Mouse (Mus musculus) G1E-ER4 (cell line): Measurements from ENCODE around the gene Ccdc137. TPM values are rescaled to one million over a fixed set of nuclear protein-coding genes. Genes with fewer than 3 reads are reported as not detected.

ENCODE experiments used
- GATA1 ChIP-seq: IDR thresholded peaks from one replicate; pipeline ENCODE4 v1.8.0; 2012; ENCODE audit warnings: low read length, inconsistent platforms
- polyA plus RNA-seq: library from polyadenylated mRNA; stranded (reverse); fragments of >175 nt; gene quantifications from 2 replicates; pipeline ENCODE4 v1.2.3, GENCODE M21; 2012

Ccdc137 gene
- polyA plus RNA-seq, 1 experiment: 76.0 TPM

DNA sequence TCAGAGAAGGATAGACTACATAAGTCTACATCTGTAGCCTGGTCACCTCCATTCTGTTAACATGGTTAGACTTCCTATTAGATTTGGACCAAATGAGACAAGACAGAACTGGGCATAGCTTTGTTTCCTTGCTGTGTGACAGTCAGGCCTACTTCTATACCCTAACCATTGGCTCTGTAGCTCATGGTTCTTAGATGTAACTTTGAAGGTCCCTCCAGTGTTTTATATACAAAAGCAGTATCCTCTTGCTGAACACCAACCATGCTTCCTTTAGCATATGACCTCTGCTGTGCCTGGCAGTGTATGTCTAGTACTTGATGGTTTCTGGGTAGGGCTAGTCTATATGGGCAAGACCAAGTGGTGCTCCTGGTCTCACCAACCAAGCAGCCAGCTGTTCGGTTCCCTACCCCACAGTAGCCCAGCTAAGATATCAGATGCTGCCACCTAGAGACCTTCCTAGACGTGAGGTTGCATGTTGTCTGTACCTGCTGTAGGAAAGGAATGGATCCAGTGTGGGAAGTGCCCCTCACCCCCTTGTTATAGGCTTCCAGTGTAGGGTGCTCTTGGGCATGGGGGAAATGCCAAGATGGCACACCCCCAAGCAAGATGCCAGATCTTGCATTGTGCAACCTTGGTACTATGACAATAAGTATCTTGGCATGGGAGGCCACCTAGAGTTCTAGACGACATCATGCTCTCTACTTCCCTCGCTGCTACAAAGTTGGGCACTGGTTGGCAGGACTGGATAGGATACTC is 32.6 kb downstream of the Ccdc137 start:
- TF ChIP-seq GATA1: no peak

DNA sequence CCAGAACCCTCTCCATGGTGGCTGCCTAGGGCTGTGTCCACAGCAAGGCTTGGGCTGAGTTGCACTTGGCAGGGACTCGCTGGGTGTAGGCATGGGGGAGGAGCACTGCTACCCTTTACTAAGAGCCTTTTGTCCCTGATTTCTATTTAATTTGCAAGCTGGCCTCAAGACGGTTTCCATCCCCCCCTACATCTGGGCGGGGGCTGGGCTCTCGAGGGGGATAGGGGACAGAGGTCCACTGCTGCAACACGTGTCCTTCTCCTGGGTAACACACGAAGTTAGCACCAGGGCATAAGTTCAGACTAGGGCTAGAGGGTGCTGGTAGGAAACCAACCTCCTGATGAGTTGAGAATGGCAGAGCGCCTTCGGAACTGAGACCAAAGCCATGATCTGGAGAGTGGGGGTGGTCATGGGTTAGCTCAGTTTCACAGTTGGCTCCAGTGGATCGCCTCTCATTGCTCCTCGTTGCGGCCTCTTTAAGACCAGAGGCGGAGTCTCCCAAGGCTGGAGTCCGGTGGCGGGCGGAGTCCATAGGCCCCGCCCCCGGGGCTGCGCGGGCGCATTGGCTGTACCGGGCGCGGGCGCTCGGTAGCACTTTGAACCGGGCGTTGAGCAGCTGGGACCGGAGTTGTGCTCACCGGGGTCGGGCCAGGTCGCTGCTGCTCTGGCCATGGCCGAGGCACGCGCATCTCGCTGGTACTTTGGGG is 33.6 kb downstream of the Ccdc137 start, which contains the start of gene Slc25a10:
TSS of gene Slc25a10 (plus strand) at position 524 of the 707 bp plus-strand sequence.
- TF ChIP-seq GATA1: no peak

DNA sequence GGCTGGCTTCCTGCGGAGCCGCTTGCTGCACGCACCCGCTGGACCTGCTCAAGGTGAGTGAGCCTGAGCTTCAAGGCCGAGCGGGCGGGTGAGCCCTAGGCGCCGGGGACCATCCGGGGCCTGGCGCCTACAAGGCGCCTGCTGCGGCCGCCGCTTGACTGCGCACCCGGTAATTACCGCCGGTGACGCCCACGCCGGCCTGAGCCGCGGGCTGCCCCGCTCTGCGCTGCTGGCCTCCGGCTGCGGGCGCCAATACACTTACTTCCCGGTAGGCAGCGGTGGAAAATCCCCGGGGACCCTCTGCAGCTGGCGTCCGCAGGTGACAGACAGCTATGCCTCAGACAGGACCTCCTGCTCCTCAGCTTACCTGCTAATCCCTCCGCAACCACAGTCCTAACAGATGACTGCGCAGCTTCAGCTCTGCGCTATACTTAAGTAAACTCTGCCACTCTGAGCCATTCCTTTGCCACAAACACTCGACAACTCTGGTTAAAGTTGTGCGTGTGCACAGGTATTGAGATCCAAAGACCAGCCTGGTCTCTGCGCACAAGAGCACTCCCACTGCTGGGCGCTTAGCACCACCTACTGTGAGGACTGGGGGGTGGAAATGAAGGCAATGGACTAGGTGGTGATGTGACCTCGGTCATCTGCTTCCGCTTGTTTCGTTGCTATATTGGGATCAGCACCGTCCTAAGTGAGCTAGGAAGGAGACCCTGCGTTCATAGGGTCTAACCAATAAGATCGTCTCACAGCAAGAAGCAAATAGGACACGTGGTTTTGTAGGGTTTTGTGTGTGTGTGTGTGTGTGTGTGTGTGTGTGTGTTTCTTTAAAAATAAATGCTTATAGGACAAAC is 34.3 kb downstream of the Ccdc137 start:
- TF ChIP-seq GATA1: no peak

DNA sequence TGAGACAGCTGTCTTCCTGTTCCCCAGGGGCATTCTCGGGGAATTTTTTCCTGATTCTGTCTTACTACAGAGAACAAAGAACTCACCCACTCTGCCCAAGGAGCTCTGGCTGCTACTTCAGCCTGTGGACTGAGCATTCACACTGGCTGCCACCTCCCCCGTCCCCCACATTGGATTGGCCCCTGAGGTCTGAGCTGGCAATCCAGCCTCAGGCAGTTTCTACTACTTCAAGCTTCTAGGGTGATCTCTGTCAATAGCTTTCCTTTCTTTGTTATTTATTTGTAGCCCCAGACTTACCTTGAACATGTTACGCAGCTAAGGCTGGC is 34.9 kb downstream of the Ccdc137 start:
- TF ChIP-seq GATA1: no peak

DNA sequence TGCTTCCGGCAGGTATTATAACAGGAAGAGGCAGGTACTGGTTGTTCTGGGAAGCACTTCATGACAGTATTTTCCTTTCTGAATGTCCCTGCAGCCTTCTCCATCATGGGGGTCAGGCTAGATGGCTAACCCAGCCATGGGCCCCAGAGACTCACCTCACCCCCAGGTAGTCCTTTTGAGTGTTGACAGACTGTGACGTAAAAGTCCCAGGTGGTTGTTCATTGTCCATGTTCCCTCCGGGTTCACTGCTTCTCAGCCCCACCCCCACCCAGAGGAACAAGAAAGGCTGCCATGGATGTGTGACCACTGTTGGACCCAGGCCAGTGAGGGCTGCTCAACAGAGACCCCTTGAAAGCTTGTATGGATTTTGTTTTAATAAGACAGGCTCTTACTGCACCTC is 35.4 kb downstream of the Ccdc137 start:
- no peak for TF ChIP-seq GATA1

DNA sequence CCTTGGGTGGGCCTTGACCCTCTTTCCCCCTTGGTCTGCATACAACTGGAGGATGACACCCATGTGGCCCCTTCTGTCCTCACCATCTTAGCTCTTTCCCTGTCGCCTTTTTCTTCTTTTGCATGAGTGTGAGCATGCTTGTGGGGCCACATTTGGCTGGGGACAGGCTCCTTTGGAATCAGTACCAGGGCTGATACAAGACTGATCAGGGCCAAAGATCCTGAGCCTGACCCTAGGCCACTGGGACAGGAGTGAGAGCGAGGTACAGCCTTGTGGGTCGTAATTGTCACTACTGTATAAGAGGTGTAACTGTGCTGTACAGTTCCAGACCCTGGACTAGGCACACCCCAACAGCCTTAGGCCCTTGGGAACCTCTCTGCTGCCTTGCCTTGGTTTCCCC is 36.0 kb downstream of the Ccdc137 start:
- no peak for TF ChIP-seq GATA1

DNA sequence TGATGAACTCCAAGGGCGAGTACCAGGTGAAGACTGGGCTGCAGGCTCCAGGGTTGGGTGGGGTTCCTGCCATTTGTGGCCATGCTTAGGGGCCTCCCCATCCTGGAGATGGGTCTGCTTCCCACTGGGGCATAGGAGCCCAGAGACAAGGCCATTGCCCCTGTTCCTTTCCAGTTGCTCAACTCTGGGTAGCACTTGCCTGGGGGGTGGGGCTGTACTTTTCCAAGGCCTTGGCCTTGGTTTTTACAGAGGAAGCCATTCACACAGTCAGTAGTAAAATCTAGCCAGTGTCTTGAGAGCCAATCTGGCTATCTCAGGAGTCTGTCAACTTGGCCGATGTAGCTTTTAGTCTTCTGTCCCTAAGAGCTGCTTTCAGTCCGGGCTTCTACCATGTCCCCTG is 39.5 kb downstream of the Ccdc137 start:
- TF ChIP-seq GATA1: no peak

DNA sequence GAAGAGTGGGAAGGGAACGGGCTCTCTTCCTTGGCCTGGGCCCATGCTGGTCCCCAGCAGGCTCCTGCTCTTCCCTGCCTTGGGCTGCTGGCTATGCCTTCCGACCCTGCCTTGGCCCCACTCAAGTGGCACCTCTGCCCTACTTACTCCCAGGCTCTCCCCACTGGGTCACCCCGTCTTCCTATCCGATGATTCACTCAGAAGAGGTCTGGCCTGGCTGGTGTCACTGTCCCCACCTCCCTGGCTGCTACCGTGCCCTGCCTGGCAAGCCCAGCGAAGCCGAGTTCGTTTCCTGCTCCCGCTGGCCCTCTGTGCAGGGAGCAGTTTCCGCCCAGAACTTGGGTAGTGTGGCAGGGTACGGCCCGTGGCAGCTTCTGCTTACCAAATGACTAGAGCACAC is 40.3 kb downstream of the Ccdc137 start:
- TF ChIP-seq GATA1: no peak

DNA sequence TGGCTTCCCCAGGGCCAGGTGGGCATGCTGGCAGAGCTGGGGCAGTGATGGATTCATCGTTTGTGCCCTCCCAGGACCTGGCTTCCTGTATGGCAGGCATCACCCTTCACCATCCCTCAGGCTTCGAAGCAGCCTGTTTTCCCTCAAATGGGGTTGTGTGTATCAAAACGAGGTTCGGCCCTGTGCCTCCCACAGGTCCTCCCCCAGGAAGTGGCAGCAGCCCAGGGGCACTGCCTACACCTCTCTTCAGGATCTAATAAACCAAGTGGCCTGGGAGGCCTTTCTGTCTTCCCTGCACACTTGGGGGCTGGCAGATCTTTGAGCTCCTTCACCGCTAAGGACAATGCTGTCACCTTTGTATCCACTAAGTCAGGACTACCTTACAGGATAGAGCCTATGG is 41.0 kb downstream of the Ccdc137 start:
- no peak for TF ChIP-seq GATA1

DNA sequence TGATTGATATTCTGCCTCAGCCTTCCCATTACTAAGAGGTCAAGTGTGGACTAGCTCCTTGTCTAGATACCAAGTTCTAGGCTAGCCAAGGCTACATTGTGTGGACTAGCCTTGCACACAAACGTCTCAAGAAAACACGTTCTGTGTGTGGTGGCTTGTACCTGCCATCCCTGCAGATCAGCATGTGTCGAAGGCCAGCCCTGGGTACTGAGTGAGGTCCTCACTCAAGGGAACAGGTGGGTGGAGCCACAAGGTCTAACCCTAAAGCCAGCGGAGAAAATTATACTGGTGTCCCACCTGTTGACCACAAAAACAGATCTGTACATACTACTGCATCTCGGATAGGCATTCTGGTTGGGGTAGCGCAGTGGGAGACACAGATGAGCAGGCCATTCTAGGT is 42.0 kb downstream of the Ccdc137 start:
- no peak for TF ChIP-seq GATA1

DNA sequence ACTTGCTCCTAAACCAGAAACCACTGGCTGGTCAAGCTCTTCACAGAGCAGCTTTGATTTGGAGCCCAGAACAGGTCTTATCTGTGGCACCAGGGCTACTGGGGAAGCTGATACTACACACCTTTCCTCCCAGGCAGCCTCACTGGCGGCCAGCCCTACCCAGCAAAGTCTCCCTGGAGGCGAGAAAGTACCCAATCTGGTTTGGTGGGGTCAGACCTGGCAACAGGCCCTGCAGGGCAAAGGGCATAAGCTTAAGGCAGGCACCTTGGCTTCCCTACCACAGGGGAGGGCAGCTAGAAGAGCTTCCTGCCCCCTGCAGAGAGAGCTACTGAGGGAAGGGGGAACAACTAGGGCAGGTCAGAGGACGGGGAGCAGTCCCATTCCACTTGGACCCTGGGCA is 42.4 kb downstream of the Ccdc137 start:
- TF ChIP-seq GATA1: no peak

DNA sequence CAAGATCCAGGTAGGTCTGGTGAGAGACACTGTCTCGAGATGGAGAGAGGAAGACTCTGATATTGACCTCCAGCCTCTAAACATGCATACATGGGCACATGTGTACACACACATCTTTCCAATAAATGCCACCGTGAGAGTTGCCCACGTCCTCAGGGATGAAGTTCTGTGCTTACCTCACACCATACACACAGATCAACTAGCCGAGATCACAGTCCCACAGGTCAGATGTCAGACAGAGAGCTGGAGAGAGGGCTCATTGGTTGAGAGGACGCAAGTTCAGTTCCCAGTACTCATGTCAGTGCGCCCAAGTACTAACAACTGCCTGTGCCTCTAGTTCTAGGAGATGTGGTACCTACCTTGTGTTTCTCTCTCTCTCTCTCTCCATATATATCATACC is 43.1 kb downstream of the Ccdc137 start:
- no peak for TF ChIP-seq GATA1

DNA sequence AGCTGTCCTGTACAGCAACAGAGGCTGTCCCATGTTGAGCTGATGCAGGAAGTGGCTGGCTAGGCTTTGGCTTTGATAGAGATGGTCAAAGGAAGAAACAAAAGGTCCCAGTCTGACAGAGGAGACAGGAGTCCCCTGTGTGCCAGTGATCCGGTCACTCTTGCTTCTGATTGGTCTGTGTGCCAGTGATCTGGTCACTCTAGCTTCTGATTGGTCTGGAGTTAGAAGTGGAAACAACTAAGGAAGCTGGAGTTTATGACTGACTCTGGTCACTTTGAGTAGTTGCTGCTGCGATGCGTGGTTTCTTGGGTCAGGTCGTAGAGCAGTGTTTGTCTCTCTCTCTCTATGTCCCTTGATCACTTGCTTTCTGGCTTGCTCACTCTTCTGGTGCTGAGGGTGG is 43.8 kb downstream of the Ccdc137 start:
- TF ChIP-seq GATA1: no peak

DNA sequence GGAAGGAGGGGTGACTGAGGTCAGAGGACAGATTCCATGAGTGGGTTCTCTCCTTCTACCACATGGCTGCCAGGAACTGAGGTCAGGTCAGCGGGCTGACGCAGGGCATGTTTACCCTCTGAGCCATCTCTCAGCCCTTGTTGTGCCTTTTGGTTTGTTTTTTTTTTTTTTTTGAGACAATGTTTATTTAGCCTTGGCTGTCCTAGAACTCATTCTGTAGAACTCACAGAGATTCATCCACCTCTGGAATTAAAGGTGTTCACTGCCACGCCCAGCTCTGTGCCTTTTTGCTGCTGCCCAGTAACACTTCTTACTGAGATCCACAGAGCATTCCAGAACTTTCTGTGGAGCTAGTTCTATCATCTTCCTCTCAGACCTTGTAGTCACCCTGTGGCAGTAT is 47.7 kb downstream of the Ccdc137 start:
- no peak for TF ChIP-seq GATA1

DNA sequence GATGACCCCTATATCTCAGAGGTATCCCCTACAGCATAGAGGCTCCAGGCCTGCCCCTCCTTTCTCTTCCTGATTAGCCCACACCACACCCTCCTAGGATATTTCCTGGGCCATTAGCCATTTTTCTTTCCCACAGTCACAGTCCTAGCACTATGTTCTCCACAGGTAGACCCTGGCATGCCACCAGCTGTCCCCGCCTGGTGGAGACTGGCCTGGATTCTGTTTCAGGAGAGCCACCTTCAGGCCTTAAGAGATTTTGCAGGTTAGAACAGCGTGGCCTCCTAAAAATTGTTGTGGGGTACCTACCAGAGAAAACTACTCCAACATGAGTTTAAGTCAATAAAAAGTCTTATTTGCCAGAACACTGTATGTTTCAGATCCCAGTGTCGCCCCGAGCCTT is 49.0 kb downstream of the Ccdc137 start:
- no peak for TF ChIP-seq GATA1

DNA sequence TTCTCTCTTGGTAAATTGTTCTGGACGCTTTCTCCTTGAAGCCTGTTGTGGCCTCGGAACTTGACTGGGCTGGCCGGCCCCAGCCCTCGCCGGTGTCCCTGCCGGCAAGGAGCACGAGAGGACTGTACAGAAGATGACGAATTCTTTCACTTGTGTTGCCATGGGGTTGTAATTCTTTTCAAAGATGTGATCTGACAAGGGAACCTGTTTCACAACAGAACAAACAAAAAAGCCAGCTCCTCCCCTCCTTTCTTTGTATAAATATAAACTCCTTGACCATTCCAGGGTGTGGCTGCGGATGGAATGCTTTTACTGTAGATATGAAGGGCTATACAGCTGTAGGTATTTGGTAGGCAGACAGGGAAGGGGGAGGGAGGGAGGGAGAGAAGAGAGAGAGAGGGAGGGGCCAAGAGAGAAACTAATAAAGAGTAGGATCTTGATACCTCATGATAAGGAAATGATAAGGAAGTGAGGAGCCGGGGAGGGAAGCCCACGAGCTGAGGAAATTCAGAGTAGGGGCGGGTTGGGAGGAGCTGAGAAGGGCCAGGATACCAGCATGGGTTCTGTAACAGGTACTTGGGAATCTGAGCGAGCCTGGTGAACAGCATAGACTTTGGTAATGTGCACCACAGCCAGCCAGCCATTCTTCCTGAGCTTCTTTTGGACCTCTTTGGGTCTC is 49.8 kb downstream of the Ccdc137 start:
- TF ChIP-seq GATA1: no peak
